Mouse (Mus musculus) adipocyte (in vitro differentiated cells): Measurements from ENCODE around the gene Ift80.
"Not testable (repeated sequence)": the region's sequence is repeated elsewhere in the genome, so short reads cannot be mapped to it uniquely, and the experiment has no call there.

Source experiments
- DNase-seq: peaks from one replicate; pipeline ENCODE4 v3.0.0-alpha.2; 2016; ENCODE audit warnings: low spot score

Gene Ift80

GRCm38 (mm10) chr3:68980898-68981297, 23.5 kb downstream of the Ift80 start:
- DNase-seq: no peak

- no peak for DNase-seq
These were observed 25.2 kb downstream of the Ift80 start for GRCm38 (mm10) chr3:68979187-68979586.

GRCm38 (mm10) chr3:68977696-68978095, 26.7 kb downstream of the Ift80 start:
- no peak for DNase-seq

- DNase-seq: no peak
These were observed 28.6 kb downstream of the Ift80 start for GRCm38 (mm10) chr3:68975533-68976490.

- DNase-seq: no peak
These were observed 29.5 kb downstream of the Ift80 start for GRCm38 (mm10) chr3:68974639-68975532.

GRCm38 (mm10) chr3:68973574-68973973, 30.8 kb downstream of the Ift80 start:
- DNase-seq: no peak

GRCm38 (mm10) chr3:68969091-68969590, 35.2 kb downstream of the Ift80 start:
- DNase-seq: no peak

- no peak for DNase-seq
These were observed 37.0 kb downstream of the Ift80 start for GRCm38 (mm10) chr3:68967404-68967803.

- no peak for DNase-seq
These were observed 37.7 kb downstream of the Ift80 start for GRCm38 (mm10) chr3:68966527-68967285.

- DNase-seq: no peak
These were observed 39.7 kb downstream of the Ift80 start for GRCm38 (mm10) chr3:68964682-68965081.

- DNase-seq: peak; percentile 43
These were observed 47.0 kb downstream of the Ift80 start for GRCm38 (mm10) chr3:68957413-68957812.

- no peak for DNase-seq
These were observed 47.9 kb downstream of the Ift80 start for GRCm38 (mm10) chr3:68956454-68956853.

GRCm38 (mm10) chr3:68954487-68954886, 49.9 kb downstream of the Ift80 start:
- DNase-seq: peak; percentile 68

- DNase-seq: no peak
These were observed 51.7 kb downstream of the Ift80 start for GRCm38 (mm10) chr3:68952707-68953106.

GRCm38 (mm10) chr3:68951971-68952370, 52.4 kb downstream of the Ift80 start:
- DNase-seq: not testable (repeated sequence)

GRCm38 (mm10) chr3:68949381-68949780, 55.0 kb downstream of the Ift80 start:
- DNase-seq: no peak

GRCm38 (mm10) chr3:68948918-68949317, 55.5 kb downstream of the Ift80 start:
- DNase-seq: no peak

- no peak for DNase-seq
These were observed 62.5 kb downstream of the Ift80 start for GRCm38 (mm10) chr3:68941867-68942266.

GRCm38 (mm10) chr3:68940311-68940710, 64.1 kb downstream of the Ift80 start:
- no peak for DNase-seq

- DNase-seq: no peak
These were observed 65.1 kb downstream of the Ift80 start for GRCm38 (mm10) chr3:68939312-68939711.

- no peak for DNase-seq
These were observed 67.7 kb downstream of the Ift80 start for GRCm38 (mm10) chr3:68936709-68937108.

GRCm38 (mm10) chr3:68935498-68935897, 68.9 kb downstream of the Ift80 start:
- DNase-seq: peak; percentile 31
